Mouse (Mus musculus): ENCODE results near the gene Hps1. TPM values are rescaled to one million over a fixed set of nuclear protein-coding genes. Genes with fewer than 3 reads are reported as not detected.

Hps1 gene
- polyA plus RNA-seq, 1 experiment from 2014 or later: 10.5 TPM

DNA sequence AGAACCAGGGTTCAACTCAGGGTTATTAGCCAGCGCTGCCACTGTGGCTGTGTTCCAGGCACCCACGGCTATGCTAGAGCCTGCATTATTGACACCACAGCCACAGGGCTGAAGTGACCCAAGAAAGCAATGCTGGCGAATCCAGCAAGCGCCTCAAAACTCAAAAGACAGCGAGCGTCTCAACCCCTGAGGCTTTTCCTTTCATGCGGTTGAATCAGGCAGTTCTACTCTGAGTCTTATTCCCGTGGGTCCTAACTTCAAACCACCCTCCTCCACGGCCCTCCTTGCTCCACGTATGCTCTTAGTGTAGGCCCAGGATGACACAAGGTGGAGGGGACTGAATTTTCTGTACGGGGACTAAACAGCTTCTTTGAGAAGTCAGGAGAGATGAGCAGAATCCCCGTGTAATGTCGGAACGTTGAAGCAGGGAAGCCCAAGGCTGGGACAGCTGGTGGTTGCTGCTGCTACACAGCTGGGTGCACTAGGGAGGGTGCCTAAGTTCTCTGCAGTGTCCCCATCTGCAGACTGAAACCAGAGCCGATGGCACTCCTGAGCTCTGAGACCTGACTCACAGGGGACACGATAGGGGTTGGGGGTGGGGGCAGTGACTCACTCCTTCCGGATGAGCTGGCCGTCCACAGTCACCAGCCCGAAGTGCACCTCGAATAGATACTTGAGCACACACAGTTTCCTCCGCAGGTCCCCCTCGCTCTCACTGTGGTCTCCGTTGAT lies 9.5 kb downstream of the Hps1 start:
- H3K4me3 ChIP-seq (ENCODE audit: low read depth, low read length): no peak overlapping the region

DNA sequence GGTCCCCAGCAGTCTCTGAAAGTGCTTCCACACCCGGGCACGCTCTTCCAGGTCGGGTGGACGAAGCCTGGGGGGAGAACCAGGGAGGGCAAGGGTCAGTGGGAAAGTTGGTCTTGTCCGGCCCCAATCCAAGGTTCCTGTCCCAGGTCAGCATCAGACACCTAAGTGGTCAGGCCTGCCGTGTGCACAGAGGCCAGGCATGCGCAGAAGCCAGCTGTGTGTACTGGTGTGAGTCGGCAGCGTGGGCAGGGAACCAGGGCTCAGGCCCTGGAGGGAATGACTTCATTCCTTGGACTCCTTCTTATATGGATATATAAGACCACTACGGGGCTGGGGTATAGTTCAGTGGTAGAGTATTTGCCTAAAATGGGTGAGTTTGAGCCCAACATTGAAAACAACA lies 10.1 kb downstream of the Hps1 start:
- no peak overlapping the region for H3K9ac ChIP-seq (ENCODE audit: low read length)
- H3K36me3 ChIP-seq (ENCODE audit: control insufficient read depth, insufficient read depth, low read length): no peaks in the 10 kb centered on the region
- H3K27ac ChIP-seq (replicated peaks; ENCODE audit: low read depth, low read length): no peak overlapping the region
- H3K4me3 ChIP-seq (ENCODE audit: low read depth, low read length): no peak overlapping the region
- 93% methylated on average over 10 of the region's 10 CpGs for WGBS
- no peak overlapping the region for H3K4me2 ChIP-seq (ENCODE audit: low read depth, severe bottlenecking)
- H3K9me3 ChIP-seq (ENCODE audit: control insufficient read depth, low read length): no peaks in the 10 kb centered on the region
- no peaks in the 10 kb centered on the region for H3K27me3 ChIP-seq (ENCODE audit: control insufficient read depth, insufficient read depth, low read length)
- DNase-seq (ENCODE audit: low spot score) (no peak), ATAC-seq (ENCODE audit: insufficient number of reproducible peaks, low FRiP score, low TSS enrichment, low read depth) (no peak)
- H3K4me1 ChIP-seq (ENCODE audit: control insufficient read depth, insufficient read depth, low read length): no peaks in the 10 kb centered on the region

More for the DNA sequence above, 9.5 kb downstream of the Hps1 start:
- Histone ChIP-seq H3K27ac (replicated peaks; ENCODE audit: low read depth, low read length) (no peak overlapping the region), H3K4me1 (ENCODE audit: control insufficient read depth, insufficient read depth, low read length) (no peaks in the 10 kb centered on the region), H3K9ac (ENCODE audit: low read length) (no peak overlapping the region), H3K4me2 (ENCODE audit: low read depth, severe bottlenecking) (no peak overlapping the region), H3K9me3 (ENCODE audit: control insufficient read depth, low read length) (no peaks in the 10 kb centered on the region), H3K27me3 (ENCODE audit: control insufficient read depth, insufficient read depth, low read length) (no peaks in the 10 kb centered on the region), H3K36me3 (ENCODE audit: control insufficient read depth, insufficient read depth, low read length) (no peaks in the 10 kb centered on the region)
- 85% methylated on average over 23 of the region's 23 CpGs for WGBS
- ATAC-seq (ENCODE audit: insufficient number of reproducible peaks, low FRiP score, low TSS enrichment, low read depth) (no peak), DNase-seq (ENCODE audit: low spot score) (no peak)

DNA sequence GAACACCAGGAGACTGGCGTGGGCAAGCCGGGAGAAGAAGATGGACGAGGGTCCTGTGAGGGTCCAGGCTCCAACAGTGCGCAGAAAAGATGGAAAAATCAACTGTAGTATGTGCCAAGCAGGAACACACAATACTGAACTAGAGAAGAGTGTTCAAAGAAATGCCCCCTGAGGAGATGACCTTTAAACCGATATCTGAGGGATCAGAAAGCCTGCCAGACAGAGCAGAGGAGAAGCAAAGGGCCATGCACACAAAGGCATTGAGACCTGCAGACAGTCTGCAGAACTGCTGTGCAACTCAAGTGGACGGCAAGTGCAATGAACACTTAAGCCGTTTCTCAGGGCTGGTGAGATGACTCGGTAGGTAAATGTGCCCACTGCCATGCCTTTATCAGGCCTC lies 12.4 kb downstream of the Hps1 start:
- Histone ChIP-seq H3K27ac (replicated peaks; ENCODE audit: low read depth, low read length) (no peak overlapping the region), H3K4me1 (ENCODE audit: control insufficient read depth, insufficient read depth, low read length) (peaks cover 6% of the 10 kb centered on the region), H3K36me3 (ENCODE audit: control insufficient read depth, insufficient read depth, low read length) (no peaks in the 10 kb centered on the region), H3K27me3 (ENCODE audit: control insufficient read depth, insufficient read depth, low read length) (no peaks in the 10 kb centered on the region), H3K9me3 (ENCODE audit: control insufficient read depth, low read length) (no peaks in the 10 kb centered on the region), H3K4me2 (ENCODE audit: low read depth, severe bottlenecking) (no peak overlapping the region; the same call in 1 of the 2 replicates), H3K9ac (ENCODE audit: low read length) (no peak overlapping the region), H3K4me3 (ENCODE audit: low read depth, low read length) (no peak overlapping the region)
- ATAC-seq (ENCODE audit: insufficient number of reproducible peaks, low FRiP score, low TSS enrichment, low read depth) (no peak), DNase-seq (ENCODE audit: low spot score) (no peak)
- 78% methylated on average over 8 of the region's 8 CpGs for WGBS

DNA sequence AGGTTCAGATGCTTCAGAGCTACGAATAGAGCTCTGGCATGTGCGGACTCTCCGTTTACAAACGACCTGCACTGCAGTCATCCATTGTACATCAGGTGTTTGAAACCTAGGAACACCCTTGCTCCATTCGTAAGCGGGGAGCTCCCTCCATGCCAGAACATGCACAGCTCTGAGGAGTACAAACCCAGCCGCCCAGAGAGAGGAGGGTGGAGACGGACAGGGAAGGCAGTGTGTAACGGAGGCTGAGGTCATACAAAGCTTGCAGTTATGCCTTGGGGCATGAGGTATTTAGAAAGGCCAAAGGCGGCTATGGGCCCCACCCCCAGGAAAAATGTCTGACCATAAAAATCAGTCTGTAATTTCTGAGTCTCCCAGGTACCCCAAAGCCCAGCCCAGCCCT lies 15.4 kb downstream of the Hps1 start:
- no peak overlapping the region for H3K4me2 ChIP-seq (ENCODE audit: low read depth, severe bottlenecking)

DNA sequence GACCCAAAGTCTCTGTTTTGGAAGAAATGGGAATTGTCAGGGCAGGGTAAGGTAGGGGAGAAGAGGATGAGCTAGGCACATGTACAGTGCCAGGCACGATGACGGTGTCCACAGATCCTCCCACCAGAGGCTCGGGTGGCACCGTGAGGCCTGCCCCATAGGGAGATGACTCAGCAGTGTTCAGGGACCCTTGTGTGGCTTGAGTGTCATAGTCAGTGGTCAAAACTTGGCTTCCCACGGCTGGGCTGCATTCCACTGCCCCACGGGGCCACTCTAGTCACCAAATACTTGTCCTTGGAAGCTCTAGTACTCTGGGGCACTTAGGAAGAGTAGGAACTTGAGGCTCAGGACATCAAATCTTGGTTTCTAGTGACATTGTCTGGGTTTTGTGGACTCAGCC lies 23.1 kb downstream of the Hps1 start:
- Histone ChIP-seq H3K27ac (replicated peaks; ENCODE audit: low read depth, low read length) (no peak overlapping the region), H3K4me1 (ENCODE audit: control insufficient read depth, insufficient read depth, low read length) (peaks cover 7% of the 10 kb centered on the region; the same call in 1 of the 2 replicates), H3K27me3 (ENCODE audit: control insufficient read depth, insufficient read depth, low read length) (no peaks in the 10 kb centered on the region), H3K4me2 (ENCODE audit: low read depth, severe bottlenecking) (no peak overlapping the region), H3K9me3 (ENCODE audit: control insufficient read depth, low read length) (no peaks in the 10 kb centered on the region), H3K36me3 (ENCODE audit: control insufficient read depth, insufficient read depth, low read length) (no peaks in the 10 kb centered on the region), H3K9ac (ENCODE audit: low read length) (no peak overlapping the region), H3K4me3 (ENCODE audit: low read depth, low read length) (no peak overlapping the region)
- DNase-seq (ENCODE audit: low spot score) (no peak), ATAC-seq (ENCODE audit: insufficient number of reproducible peaks, low FRiP score, low TSS enrichment, low read depth) (no peak)
- 91% methylated on average over 6 of the region's 6 CpGs for WGBS

More for the DNA sequence above, 15.4 kb downstream of the Hps1 start:
- WGBS: 67% methylated on average over 10 of the region's 10 CpGs
- ATAC-seq (ENCODE audit: insufficient number of reproducible peaks, low FRiP score, low TSS enrichment, low read depth) (no peak), DNase-seq (ENCODE audit: low spot score) (no peak)
- Histone ChIP-seq H3K9me3 (ENCODE audit: control insufficient read depth, low read length) (no peaks in the 10 kb centered on the region), H3K4me3 (ENCODE audit: low read depth, low read length) (no peak overlapping the region), H3K9ac (ENCODE audit: low read length) (no peak overlapping the region), H3K27ac (replicated peaks; ENCODE audit: low read depth, low read length) (no peak overlapping the region), H3K36me3 (ENCODE audit: control insufficient read depth, insufficient read depth, low read length) (no peaks in the 10 kb centered on the region), H3K27me3 (ENCODE audit: control insufficient read depth, insufficient read depth, low read length) (no peaks in the 10 kb centered on the region), H3K4me1 (ENCODE audit: control insufficient read depth, insufficient read depth, low read length) (peaks cover 6% of the 10 kb centered on the region)

DNA sequence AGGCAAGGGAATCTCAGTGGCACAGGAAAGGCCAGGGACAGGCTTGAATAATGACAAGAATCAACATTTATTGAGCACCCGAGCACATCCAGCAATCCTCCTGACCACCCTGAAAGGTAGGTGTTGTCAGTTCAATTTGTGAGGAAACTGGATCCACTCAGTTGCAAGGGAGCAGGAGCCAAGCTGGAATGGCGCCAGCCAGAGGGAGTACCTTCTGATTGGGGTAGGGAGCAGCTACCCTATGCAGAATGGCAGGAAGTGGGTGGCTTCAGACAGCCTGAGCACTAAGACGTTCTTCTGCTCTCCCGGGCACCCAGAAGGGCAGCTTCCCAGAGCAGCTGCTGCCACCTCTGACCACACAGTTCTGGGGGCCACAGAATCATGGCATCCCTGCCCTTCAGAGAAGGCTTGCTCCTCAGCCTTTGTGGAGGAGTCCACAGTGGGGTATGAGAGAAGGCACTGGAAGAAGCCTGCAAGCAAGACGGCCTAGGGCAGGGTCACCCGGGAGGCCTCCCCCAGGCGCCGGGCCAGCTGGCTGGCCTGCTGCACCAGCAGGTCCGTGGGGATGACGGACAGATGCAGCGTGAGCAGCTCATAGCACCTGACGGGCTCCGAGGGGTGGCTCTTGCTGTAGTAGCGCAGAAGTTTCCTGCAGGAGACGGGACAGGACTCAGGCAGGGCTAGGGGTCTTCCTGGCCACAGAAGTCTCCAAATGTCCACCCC lies 24.5 kb downstream of the Hps1 start:
- Histone ChIP-seq H3K27ac (replicated peaks; ENCODE audit: low read depth, low read length) (no peak overlapping the region), H3K27me3 (ENCODE audit: control insufficient read depth, insufficient read depth, low read length) (no peaks in the 10 kb centered on the region), H3K4me1 (ENCODE audit: control insufficient read depth, insufficient read depth, low read length) (peaks cover 7% of the 10 kb centered on the region; the same call in 1 of the 2 replicates), H3K9ac (ENCODE audit: low read length) (no peak overlapping the region), H3K9me3 (ENCODE audit: control insufficient read depth, low read length) (no peaks in the 10 kb centered on the region), H3K4me2 (ENCODE audit: low read depth, severe bottlenecking) (no peak overlapping the region), H3K4me3 (ENCODE audit: low read depth, low read length) (no peak overlapping the region), H3K36me3 (ENCODE audit: control insufficient read depth, insufficient read depth, low read length) (no peaks in the 10 kb centered on the region)
- 76% methylated on average over 15 of the region's 15 CpGs for WGBS
- ATAC-seq (ENCODE audit: insufficient number of reproducible peaks, low FRiP score, low TSS enrichment, low read depth) (no peak), DNase-seq (ENCODE audit: low spot score) (no peak)

DNA sequence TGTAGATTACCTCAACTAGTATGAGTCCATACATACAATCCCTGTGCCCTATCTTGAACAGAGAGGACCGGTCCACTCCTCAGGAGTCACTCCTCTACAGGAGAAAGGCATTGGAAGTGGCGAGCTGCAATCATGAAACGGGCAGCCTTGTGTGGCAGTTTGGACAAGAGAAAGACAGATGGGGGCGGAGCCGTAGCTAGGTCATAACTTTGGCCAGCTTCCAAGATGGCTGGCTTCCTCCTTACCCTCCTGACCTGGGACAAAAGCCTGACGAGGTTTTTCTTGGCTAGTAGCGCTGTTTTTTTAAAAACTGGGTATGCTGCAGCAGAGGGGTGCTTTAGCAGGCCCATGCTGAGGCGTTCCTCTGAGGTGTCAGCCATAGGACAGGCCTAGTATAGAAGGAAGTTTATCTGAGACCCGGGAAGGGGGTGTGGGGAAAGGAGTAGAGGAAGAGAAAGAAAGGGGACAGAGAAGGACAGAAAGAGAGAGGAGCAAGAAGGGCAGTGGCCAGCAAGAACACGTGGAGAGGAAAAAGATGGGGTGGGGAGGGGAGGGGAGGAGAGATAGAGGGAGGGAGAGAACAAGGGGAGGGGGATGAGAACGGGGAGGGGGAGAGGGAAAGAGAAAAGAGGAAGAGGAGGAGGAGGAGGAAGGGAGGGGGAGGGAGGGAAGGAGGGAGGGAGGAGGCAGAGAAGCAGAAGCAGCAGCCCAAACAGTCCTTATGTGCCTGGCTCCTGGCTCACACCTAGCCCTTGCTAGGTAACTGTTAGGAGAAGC lies 26.4 kb downstream of the Hps1 start:
- no peaks in the 10 kb centered on the region for H3K27me3 ChIP-seq (ENCODE audit: control insufficient read depth, insufficient read depth, low read length)
- ATAC-seq (ENCODE audit: insufficient number of reproducible peaks, low FRiP score, low TSS enrichment, low read depth) (peak; percentile 24; the same call in 1 of the 2 replicates), DNase-seq (ENCODE audit: low spot score) (peak; percentile 40)
- no peak overlapping the region for H3K27ac ChIP-seq (replicated peaks; ENCODE audit: low read depth, low read length)
- H3K4me1 ChIP-seq (ENCODE audit: control insufficient read depth, insufficient read depth, low read length): peaks cover 7% of the 10 kb centered on the region; the same call in 1 of the 2 replicates
- H3K4me3 ChIP-seq (ENCODE audit: low read depth, low read length): no peak overlapping the region
- peak overlapping the region; percentile 58; the same call in 1 of the 2 replicates for H3K4me2 ChIP-seq (ENCODE audit: low read depth, severe bottlenecking)
- no peaks in the 10 kb centered on the region for H3K36me3 ChIP-seq (ENCODE audit: control insufficient read depth, insufficient read depth, low read length)
- no peak overlapping the region for H3K9ac ChIP-seq (ENCODE audit: low read length)
- no peaks in the 10 kb centered on the region for H3K9me3 ChIP-seq (ENCODE audit: control insufficient read depth, low read length)
- 48% methylated on average over 10 of the region's 11 CpGs for WGBS

DNA sequence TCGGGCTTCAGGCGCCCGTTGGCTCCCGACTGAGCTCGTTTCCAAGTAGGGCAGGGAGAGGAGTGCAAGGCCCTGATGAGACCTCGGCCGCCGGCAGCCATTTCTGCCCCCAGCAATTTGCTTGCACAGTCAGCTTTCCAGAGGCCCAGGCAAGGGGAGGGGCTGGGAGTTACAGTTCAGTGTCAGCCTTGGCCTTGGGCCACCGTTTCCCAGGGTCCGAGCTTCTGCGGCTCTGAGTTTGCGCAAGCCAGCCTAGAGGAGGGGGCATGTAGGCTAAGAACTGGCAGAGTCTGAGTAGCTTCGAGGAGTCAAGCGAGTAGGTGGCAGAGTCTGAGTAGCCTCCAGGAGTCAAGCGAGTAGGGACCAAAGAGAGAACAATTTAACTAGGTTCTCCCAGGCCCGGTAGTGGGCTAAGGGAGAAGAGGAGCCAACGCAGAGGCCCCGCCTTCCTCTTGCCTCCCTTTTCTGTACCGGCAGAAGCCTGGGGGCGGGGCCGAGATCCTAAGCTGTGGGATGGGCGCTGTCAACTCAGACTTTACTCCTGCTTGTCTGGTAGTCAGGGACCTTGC lies 27.3 kb downstream of the Hps1 start, which contains the start of gene Pyroxd2:
Pyroxd2 (minus strand) TSS at position 413 of the 569 bp plus-strand sequence.
- H3K4me2 ChIP-seq (ENCODE audit: low read depth, severe bottlenecking): peak within 1 kb of the TSS; percentile 58
- peak; percentile 81 for DNase-seq (ENCODE audit: low spot score)
- H3K4me1 ChIP-seq (ENCODE audit: control insufficient read depth, insufficient read depth, low read length): peaks cover 7% of the 10 kb centered on the region; the same call in 1 of the 2 replicates
- no peaks in the 10 kb centered on the region for H3K27me3 ChIP-seq (ENCODE audit: control insufficient read depth, insufficient read depth, low read length)
- H3K36me3 ChIP-seq (ENCODE audit: control insufficient read depth, insufficient read depth, low read length): no peaks in the 10 kb centered on the region
- peak within 1 kb of the TSS; percentile 51 for H3K9ac ChIP-seq (ENCODE audit: low read length)
- ATAC-seq (ENCODE audit: insufficient number of reproducible peaks, low FRiP score, low TSS enrichment, low read depth): peak; percentile 80; the same call in 1 of the 2 replicates
- 5% methylated on average over 22 of the region's 22 CpGs for WGBS
- H3K27ac ChIP-seq (replicated peaks; ENCODE audit: low read depth, low read length): peak within 1 kb of the TSS; percentile 30; the same call in 1 of the 2 replicates
- no peaks in the 10 kb centered on the region for H3K9me3 ChIP-seq (ENCODE audit: control insufficient read depth, low read length)
- H3K4me3 ChIP-seq (ENCODE audit: low read depth, low read length): peak within 1 kb of the TSS; percentile 21
